Mouse (Mus musculus): ENCODE results near the gene Eml3.

GRCm38 (mm10) chr19:8954171-8954570 is 24.8 kb downstream of the Eml3 start:
- no peak for TF ChIP-seq POLR2A (IDR thresholded peaks at IDR 0.05; ENCODE audit: low read depth, low read length)
- TF ChIP-seq CTCF (IDR thresholded peaks at IDR 0.05; ENCODE audit: borderline replicate concordance, insufficient read depth, low read length), result no peak

Measured in embryonic fibroblast, embryonic 13.5 days (primary cell).